Mouse (Mus musculus) bone marrow macrophage, adult 2 months (primary cell): ENCODE measurements around the gene Tufm. TPM values are rescaled to one million over a fixed set of nuclear protein-coding genes. Genes with fewer than 3 reads are reported as not detected.

Experiments used
- H3K27ac ChIP-seq: 2 replicates; pipeline ENCODE4 v1.5.1; 2012; ENCODE audit warnings: low read depth, low read length; ENCODE audit not compliant: insufficient read depth
- H3K4me1 ChIP-seq: 2 replicates; pipeline ENCODE4 v1.6.1; 2012; ENCODE audit warnings: low read length; ENCODE audit not compliant: control insufficient read depth, insufficient read depth
- H3K4me3 ChIP-seq: 2 replicates; pipeline ENCODE4 v1.5.1; 2012; ENCODE audit warnings: mild to moderate bottlenecking, low read length, moderate library complexity; ENCODE audit not compliant: insufficient read depth
- CTCF ChIP-seq: IDR thresholded peaks from 2 replicates; pipeline ENCODE4 v1.5.1; 2012; ENCODE audit warnings: low read depth, mild to moderate bottlenecking, low read length, moderate library complexity
- POLR2A ChIP-seq: IDR thresholded peaks from 2 replicates; pipeline ENCODE4 v1.6.1; 2012; ENCODE audit warnings: mild to moderate bottlenecking, low read depth, low read length, borderline replicate concordance
- polyA plus RNA-seq: library from polyadenylated mRNA; stranded (reverse); fragments of >200 nt; gene quantifications from 2 replicates; pipeline ENCODE4 v1.2.4, GENCODE M21; 2012; ENCODE audit not compliant: missing spikeins, insufficient read depth, insufficient read length

The Tufm gene
- polyA plus RNA-seq, 1 experiment: 41.0 TPM

- H3K4me1 ChIP-seq: peaks cover 7% of the 10 kb centered on the region
- H3K27ac ChIP-seq: no peak overlapping the region
- H3K4me3 ChIP-seq: no peak overlapping the region
- TF ChIP-seq CTCF (no peak), POLR2A (no peak)
These were observed 23.0 kb upstream of the Tufm start for GRCm38 (mm10) chr7:126464121-126464520.

- Histone ChIP-seq H3K4me1 (peaks cover 9% of the 10 kb centered on the region), H3K4me3 (no peak overlapping the region), H3K27ac (no peak overlapping the region)
- TF ChIP-seq POLR2A (no peak), CTCF (no peak)
These were observed 22.3 kb upstream of the Tufm start for GRCm38 (mm10) chr7:126464836-126465235.

GRCm38 (mm10) chr7:126465246-126466030, 21.7 kb upstream of the Tufm start:
- peaks cover 13% of the 10 kb centered on the region for H3K4me1 ChIP-seq
- no peak for TF ChIP-seq POLR2A
- no peak for TF ChIP-seq CTCF
- no peak overlapping the region for H3K27ac ChIP-seq
- no peak overlapping the region for H3K4me3 ChIP-seq

- Histone ChIP-seq H3K27ac (no peak overlapping the region), H3K4me3 (no peak overlapping the region), H3K4me1 (peaks cover 13% of the 10 kb centered on the region)
- TF ChIP-seq POLR2A (no peak), CTCF (no peak)
These were observed 21.0 kb upstream of the Tufm start for GRCm38 (mm10) chr7:126466116-126466515.

GRCm38 (mm10) chr7:126466707-126467106, 20.5 kb upstream of the Tufm start:
- H3K4me1 ChIP-seq: peaks cover 13% of the 10 kb centered on the region

GRCm38 (mm10) chr7:126467271-126467670, 19.9 kb upstream of the Tufm start:
- Histone ChIP-seq H3K27ac (no peak overlapping the region), H3K4me1 (peaks cover 13% of the 10 kb centered on the region), H3K4me3 (no peak overlapping the region)
- TF ChIP-seq CTCF: peak; percentile 65
- TF ChIP-seq POLR2A: no peak

More at GRCm38 (mm10) chr7:126466707-126467106, 20.5 kb upstream of the Tufm start:
- H3K27ac ChIP-seq: no peak overlapping the region
- TF ChIP-seq POLR2A: no peak
- TF ChIP-seq CTCF: no peak
- no peak overlapping the region for H3K4me3 ChIP-seq

GRCm38 (mm10) chr7:126467834-126468627, 19.1 kb upstream of the Tufm start:
- peaks cover 13% of the 10 kb centered on the region for H3K4me1 ChIP-seq
- H3K4me3 ChIP-seq: no peak overlapping the region
- H3K27ac ChIP-seq: no peak overlapping the region
- TF ChIP-seq CTCF (no peak), POLR2A (no peak)

GRCm38 (mm10) chr7:126470077-126470476, 17.1 kb upstream of the Tufm start:
- no peak for TF ChIP-seq POLR2A
- no peak for TF ChIP-seq CTCF
- Histone ChIP-seq H3K4me1 (peaks cover 15% of the 10 kb centered on the region; the same call in 1 of the 2 replicates), H3K27ac (no peak overlapping the region), H3K4me3 (no peak overlapping the region)

- peaks cover 17% of the 10 kb centered on the region for H3K4me1 ChIP-seq
- no peak overlapping the region for H3K4me3 ChIP-seq
- TF ChIP-seq POLR2A: no peak
- TF ChIP-seq CTCF: no peak
- H3K27ac ChIP-seq: no peak overlapping the region
These were observed 15.8 kb upstream of the Tufm start for GRCm38 (mm10) chr7:126471361-126471760.

- H3K4me1 ChIP-seq: peaks cover 17% of the 10 kb centered on the region
- TF ChIP-seq POLR2A (no peak), CTCF (no peak)
- H3K4me3 ChIP-seq: no peak overlapping the region
- no peak overlapping the region for H3K27ac ChIP-seq
These were observed 15.3 kb upstream of the Tufm start for GRCm38 (mm10) chr7:126471853-126472252.
